Comparison of ENCODE assay signal across 16 mouse cellular contexts in genomic region chr8:126068136-126068535, GRCm38 (mm10).
DNase-seq lines count a peak whose midpoint lies in the region; ATAC-seq and TF ChIP-seq lines count a peak whose summit lies in the region.
"Had no signal": no experiment of that assay in that cellular context is flagged by ENCODE, and none has a peak within 500 bp of the region (broad histone marks: within the 10 kb centered on the region; RNA-seq: fewer than 3 reads in every experiment).

No protein-coding gene starts in this region.

- H3K4me1 ChIP-seq in forebrain, postnatal 0 days (ENCODE audit: insufficient read depth): peaks cover 6% of the 10 kb centered on the region
- H3K4me1 ChIP-seq in forebrain, embryonic 11.5 days (replicated peaks; ENCODE audit: control insufficient read depth, insufficient read depth, low read length): peaks cover 1% of the 10 kb centered on the region
- H3K4me1 ChIP-seq: heart, embryonic 13.5 days; stomach, embryonic 15.5 days had no signal

- TF ChIP-seq CTCF in forebrain, postnatal 0 days (IDR thresholded peaks at IDR 0.05; ENCODE audit: low read depth): no peak

- H3K27me3 ChIP-seq in forebrain, postnatal 0 days (ENCODE audit: insufficient read depth, low read length): no peaks in the 10 kb centered on the region
- H3K27me3 ChIP-seq in forebrain, embryonic 11.5 days (ENCODE audit: control insufficient read depth, insufficient read depth, low read length): no peaks in the 10 kb centered on the region
- H3K27me3 ChIP-seq: hindbrain, embryonic 15.5 days; stomach, embryonic 15.5 days had no signal

- no peak overlapping the region for H3K4me2 ChIP-seq in forebrain, postnatal 0 days (ENCODE audit: low read depth)
- H3K4me2 ChIP-seq in forebrain, embryonic 11.5 days (ENCODE audit: low read depth, low read length, severe bottlenecking): no peak overlapping the region
- H3K4me2 ChIP-seq: heart, embryonic 13.5 days; hindbrain, embryonic 15.5 days; midbrain, embryonic 12.5 days; stomach, embryonic 15.5 days had no signal

- ATAC-seq in forebrain, postnatal 0 days: peak; percentile 46
- ATAC-seq in forebrain, embryonic 11.5 days (replicated peaks; ENCODE audit: low FRiP score): no peak
- ATAC-seq in erythroid progenitor cell, adult 5-6 weeks (replicated peaks; ENCODE audit: low FRiP score, poor library complexity, severe bottlenecking): no peak

- no peak overlapping the region; the same call in 1 of the 2 replicates for H3K27ac ChIP-seq in forebrain, postnatal 0 days (ENCODE audit: low read depth, low read length)
- no peak overlapping the region for H3K27ac ChIP-seq in forebrain, embryonic 11.5 days (ENCODE audit: low read depth, low read length)
- H3K27ac ChIP-seq: heart, embryonic 13.5 days; hindbrain, embryonic 15.5 days; kidney, postnatal 0 days; liver, embryonic 14.5 days; midbrain, embryonic 12.5 days; stomach, embryonic 15.5 days had no signal

- H3K4me3 ChIP-seq in forebrain, postnatal 0 days (ENCODE audit: low read depth, low read length): no peak overlapping the region
- no peak overlapping the region for H3K4me3 ChIP-seq in forebrain, embryonic 11.5 days (ENCODE audit: low read depth, low read length)
- H3K4me3 ChIP-seq: heart, embryonic 13.5 days; hindbrain, embryonic 15.5 days; midbrain, embryonic 12.5 days; stomach, embryonic 15.5 days had no signal

- 40% methylated on average over 6 of the region's 6 CpGs for WGBS in forebrain, postnatal 0 days
- 76% methylated on average over 6 of the region's 6 CpGs for WGBS in forebrain, embryonic 11.5 days

- H3K36me3 ChIP-seq in forebrain, postnatal 0 days (ENCODE audit: insufficient read depth): no peaks in the 10 kb centered on the region
- H3K36me3 ChIP-seq in forebrain, embryonic 11.5 days (ENCODE audit: control insufficient read depth, insufficient read depth, low read length): no peaks in the 10 kb centered on the region
- H3K36me3 ChIP-seq: heart, embryonic 13.5 days; hindbrain, embryonic 15.5 days; midbrain, embryonic 12.5 days; stomach, embryonic 15.5 days had no signal

- no peaks in the 10 kb centered on the region for H3K9me3 ChIP-seq in forebrain, postnatal 0 days (ENCODE audit: low read length)
- no peaks in the 10 kb centered on the region for H3K9me3 ChIP-seq in forebrain, embryonic 11.5 days (ENCODE audit: control insufficient read depth, low read length)
- H3K9me3 ChIP-seq: hindbrain, embryonic 15.5 days; midbrain, embryonic 12.5 days; stomach, embryonic 15.5 days had no signal

- peak; percentile 37 for DNase-seq in forebrain, postnatal 0 days
- DNase-seq in forebrain, embryonic 11.5 days (ENCODE audit: low spot score): no peak
- peak; percentile 83 for DNase-seq in brain, adult 2 months (ENCODE audit: low read depth, low spot score)
- peak; percentile 65 for DNase-seq in cerebellum, adult 11-12 months
- peak; percentile 67 to 72 for DNase-seq in cerebellum, postnatal 14 days
- no peak for DNase-seq in ovary, postnatal 14 days (ENCODE audit: low spot score)
- DNase-seq: B cell, adult 2 months; kidney, adult 18-20 months; thymus, adult 2 months had no signal

- no peak overlapping the region for H3K9ac ChIP-seq in forebrain, postnatal 0 days
- no peak overlapping the region for H3K9ac ChIP-seq in forebrain, embryonic 11.5 days (ENCODE audit: low read length)
- H3K9ac ChIP-seq: heart, embryonic 13.5 days; hindbrain, embryonic 15.5 days; liver, embryonic 14.5 days; midbrain, embryonic 12.5 days; stomach, embryonic 15.5 days had no signal

Comparison
In these comparisons a context has a peak if more than half of its experiments do, and no peak if none do; other contexts are left out.
1. DNase-seq: peak in forebrain, postnatal 0 days (single experiment), brain, adult 2 months (single experiment), cerebellum, adult 11-12 months (single experiment) and cerebellum, postnatal 14 days (2 of 2); none in forebrain, embryonic 11.5 days (single experiment) and ovary, postnatal 14 days (single experiment).